Mouse (Mus musculus) liver, embryonic 18 days (tissue): ENCODE data around the gene Chchd5. TPM values are rescaled to one million over a fixed set of nuclear protein-coding genes. Genes with fewer than 3 reads are reported as not detected.

Experiments used
- polyA plus RNA-seq: library from polyadenylated mRNA; depleted of rRNA; stranded (reverse); fragments of >200 nt; gene quantifications from 2 replicates; pipeline ENCODE4 v1.2.3, GENCODE M21; 2012; rRNA removed

The Chchd5 gene
- 11.4 and 12.6 TPM in 2 replicates for polyA plus RNA-seq

GRCm38 (mm10) chr2:129129412-129129929, at the start of gene Chchd5:
Gene Chchd5, plus strand, starts transcription at chr2:129129700.

DNA sequence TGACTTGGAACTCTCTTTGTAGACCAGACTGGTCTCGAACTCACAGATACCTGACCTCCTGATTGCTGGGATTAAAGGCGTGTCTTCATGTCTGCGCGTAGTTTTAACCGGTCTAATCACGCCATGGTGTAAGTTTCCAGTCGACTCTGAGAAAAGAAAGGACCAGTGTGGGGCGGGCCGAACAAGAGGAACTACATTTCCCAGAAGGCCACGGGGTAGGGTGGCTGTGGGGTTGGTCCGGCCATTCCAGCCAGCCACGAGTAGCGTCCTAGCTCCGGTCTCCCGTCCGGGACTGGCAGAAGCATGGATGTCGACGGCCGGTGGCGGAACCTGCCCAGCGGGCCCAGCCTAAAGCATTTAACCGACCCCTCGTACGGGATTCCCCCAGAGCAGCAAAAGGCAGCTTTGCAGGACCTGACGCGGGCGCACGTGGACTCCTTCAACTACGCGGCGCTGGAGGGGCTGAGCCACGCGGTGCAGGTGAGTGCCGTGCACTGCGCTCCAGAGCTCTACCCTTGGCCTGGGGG, 28.7 kb upstream of the Chchd5 start, which contains the start of gene Polr1b:
TSS of gene Polr1b (plus strand) at position 212 of the 527 bp plus-strand sequence.

Other genes starting within 250 kb of the Chchd5 start
- gene Zc3h8, start 185.6 kb upstream of the Chchd5 start, polyA plus RNA-seq: 1.9 and 2.2 TPM in 2 replicates
- gene Zc3h6, start 162.3 kb upstream of the Chchd5 start, polyA plus RNA-seq: 0.36 and 0.44 TPM in 2 replicates
- gene Gm10762, start 162.0 kb upstream of the Chchd5 start, polyA plus RNA-seq: 2.6 TPM in 2 replicates
- 0.08 and 0.09 TPM in 2 replicates for gene Vinac1, start 81.5 kb upstream of the Chchd5 start, polyA plus RNA-seq
- 1.1 and 1.2 TPM in 2 replicates for gene Ttl, start 63.8 kb upstream of the Chchd5 start, polyA plus RNA-seq
- gene Polr1b, start 28.7 kb upstream of the Chchd5 start, polyA plus RNA-seq: 8.1 and 9.2 TPM in 2 replicates
- gene Slc20a1, start 69.1 kb downstream of the Chchd5 start, polyA plus RNA-seq: 23.0 and 25.6 TPM in 2 replicates
- 4.3 and 4.4 TPM in 2 replicates for gene Ckap2l, start 167.5 kb downstream of the Chchd5 start, polyA plus RNA-seq
- 4.3 and 5.7 TPM in 2 replicates for gene Il1a, start 180.3 kb downstream of the Chchd5 start, polyA plus RNA-seq
- gene Il1b, start 241.4 kb downstream of the Chchd5 start, polyA plus RNA-seq: 0.52 and 1.4 TPM in 2 replicates